Mouse (Mus musculus) monocyte, adult 2 months (primary cell): ENCODE data around the gene Exoc1.

Experiments
- DNase-seq, 2 experiments: peaks; one replicate each; pipeline ENCODE4 v3.0.0; 2022; ENCODE audit warnings: low spot score in 2 of 2, low read depth in 1 of 2

Exoc1 gene

GRCm38 (mm10) chr5:76609702-76610370, 80.7 kb downstream of the Exoc1 start:
- DNase-seq, result no peak

GRCm38 (mm10) chr5:76612867-76613499, 83.9 kb downstream of the Exoc1 start:
- DNase-seq, result no peak

DNA sequence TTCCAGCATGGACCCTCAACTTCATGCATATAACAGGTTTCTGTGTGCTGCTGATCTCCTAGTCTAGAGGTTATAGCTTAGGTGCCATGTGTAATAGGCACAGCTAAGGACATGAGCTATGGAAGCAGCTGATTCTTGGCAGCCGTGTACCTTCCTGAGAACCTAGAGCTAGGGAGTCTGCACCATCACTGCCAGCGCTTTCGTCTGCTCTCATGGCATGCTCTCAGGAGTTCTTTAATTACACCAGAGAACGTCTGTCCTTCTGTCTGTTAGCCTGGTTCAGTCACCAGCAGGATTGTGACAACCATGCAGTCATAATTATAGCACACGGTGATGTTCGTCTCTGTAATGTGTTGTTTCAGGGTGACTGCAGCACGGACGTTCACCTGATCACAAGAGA, 86.2 kb downstream of the Exoc1 start:
- DNase-seq, result no peak

DNA sequence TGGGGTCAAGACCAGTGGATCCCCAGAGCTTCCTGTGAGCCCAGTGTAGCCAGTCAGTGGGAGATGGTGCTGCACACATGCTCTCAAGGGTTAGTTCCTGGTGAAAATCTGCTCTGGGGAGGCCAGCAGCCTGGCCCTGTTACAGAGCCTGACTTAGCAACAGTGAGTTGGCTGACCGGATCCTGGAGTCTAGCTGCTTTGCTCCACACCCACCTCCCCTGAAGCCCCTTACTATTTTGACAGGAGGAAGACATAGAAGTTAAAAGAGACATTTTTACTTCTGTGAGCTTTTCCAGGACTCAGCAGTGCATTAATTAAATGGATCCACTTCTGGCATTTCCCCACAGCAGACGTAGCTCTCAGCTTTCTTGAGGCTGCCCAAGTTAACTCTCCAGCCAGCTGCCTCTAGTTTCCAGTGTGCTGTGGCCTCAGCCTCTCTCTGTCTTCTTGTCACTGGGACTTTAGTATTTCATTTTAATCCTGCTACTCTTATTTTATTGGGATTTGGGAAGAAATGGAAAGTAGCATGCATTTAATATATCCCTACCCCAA, 87.2 kb downstream of the Exoc1 start:
- no peak for DNase-seq

- DNase-seq, result no peak
Measured at GRCm38 (mm10) chr5:76618750-76619149, 89.6 kb downstream of the Exoc1 start.
